Mouse (Mus musculus): ENCODE measurements around the gene Gpat3. TPM values are rescaled to one million over a fixed set of nuclear protein-coding genes. Genes with fewer than 3 reads are reported as not detected.

The Gpat3 gene
- polyA plus RNA-seq, 1 experiment from 2014 or later, result 2.3 TPM

DNA sequence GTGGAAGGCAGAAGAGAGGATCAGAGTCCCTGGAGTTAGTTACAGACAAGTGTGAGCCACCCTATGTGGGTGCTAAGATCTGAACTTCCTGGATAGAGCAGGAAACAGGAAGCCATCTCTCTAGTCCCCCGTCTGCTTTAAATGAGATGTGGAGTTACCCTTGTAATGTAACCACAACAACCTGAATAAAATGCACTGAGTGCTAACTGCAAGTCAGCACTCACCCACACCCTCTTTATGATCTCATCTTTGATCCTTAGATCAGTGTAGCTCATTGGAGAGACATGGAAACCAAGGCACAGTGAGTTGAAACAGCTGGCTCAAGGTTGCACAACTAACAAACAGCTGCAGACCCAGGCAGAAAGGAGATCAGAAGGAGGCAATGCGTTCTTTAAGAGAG is 84.2 kb downstream of the Gpat3 start:
- no peak overlapping the region for H3K9ac ChIP-seq
- ATAC-seq (ENCODE audit: borderline replicate concordance, extremely low read depth, low FRiP score, low TSS enrichment), result no peak
- no peaks in the 10 kb centered on the region for H3K9me3 ChIP-seq
- H3K27ac ChIP-seq, result no peak overlapping the region
- H3K4me2 ChIP-seq, result no peak overlapping the region
- no peaks in the 10 kb centered on the region for H3K27me3 ChIP-seq
- H3K36me3 ChIP-seq, result no peaks in the 10 kb centered on the region
- 72% methylated on average over 2 of the region's 2 CpGs for WGBS
- no peaks in the 10 kb centered on the region for H3K4me1 ChIP-seq
- no peak overlapping the region for H3K4me3 ChIP-seq

DNA sequence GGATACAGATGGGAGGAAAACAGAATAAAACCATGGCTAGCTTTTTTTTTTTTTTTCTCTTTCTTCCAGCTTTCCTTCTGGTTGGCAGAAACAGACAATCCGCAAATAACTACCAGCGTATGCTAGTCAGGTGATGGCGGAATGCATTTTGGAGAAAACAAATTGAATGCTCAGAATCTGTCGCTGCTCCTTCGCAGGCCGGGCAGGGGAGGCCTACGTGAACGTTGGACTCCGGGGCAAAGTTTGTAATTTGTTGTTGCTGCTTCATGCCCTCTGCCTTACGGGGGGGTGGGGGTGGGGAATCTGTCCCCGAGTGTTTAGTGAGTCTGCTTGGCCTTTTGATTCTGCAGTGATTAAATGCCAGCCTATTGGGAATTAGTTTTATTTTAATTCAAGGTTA is 98.2 kb downstream of the Gpat3 start:
- Histone ChIP-seq H3K9me3 (no peaks in the 10 kb centered on the region), H3K4me2 (no peak overlapping the region), H3K9ac (no peak overlapping the region), H3K4me3 (no peak overlapping the region), H3K4me1 (no peaks in the 10 kb centered on the region), H3K36me3 (no peaks in the 10 kb centered on the region), H3K27me3 (no peaks in the 10 kb centered on the region), H3K27ac (no peak overlapping the region)
- ATAC-seq (ENCODE audit: borderline replicate concordance, extremely low read depth, low FRiP score, low TSS enrichment), result no peak
- WGBS, result 46% methylated on average over 11 of the region's 11 CpGs

DNA sequence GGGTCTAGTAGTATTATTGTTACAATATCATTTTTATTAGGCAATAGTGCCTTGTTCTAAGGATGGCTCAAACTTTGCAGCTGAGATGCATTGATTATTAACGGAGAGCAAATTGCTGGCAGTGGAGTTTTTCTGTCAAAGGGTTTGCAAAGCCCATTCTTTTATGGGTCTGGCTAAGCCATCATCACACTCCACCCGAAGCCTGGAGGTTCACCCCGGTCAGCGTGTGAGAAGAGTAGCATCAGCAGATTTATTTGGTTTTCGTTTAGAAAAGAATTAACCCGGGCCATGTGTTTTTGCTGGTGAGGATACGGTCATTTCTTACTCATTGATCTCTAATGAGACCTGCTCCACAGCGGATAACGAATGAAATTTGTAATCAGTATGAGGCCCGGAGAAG is 99.8 kb downstream of the Gpat3 start:
- WGBS, result 68% methylated on average over 10 of the region's 10 CpGs
- Histone ChIP-seq H3K27me3 (no peaks in the 10 kb centered on the region), H3K4me1 (no peaks in the 10 kb centered on the region), H3K36me3 (no peaks in the 10 kb centered on the region), H3K27ac (no peak overlapping the region), H3K9ac (no peak overlapping the region), H3K4me2 (no peak overlapping the region), H3K4me3 (no peak overlapping the region), H3K9me3 (no peaks in the 10 kb centered on the region)
- ATAC-seq (ENCODE audit: borderline replicate concordance, extremely low read depth, low FRiP score, low TSS enrichment), result no peak

Other genes starting within 250 kb of the Gpat3 start
- 56.5 and 59.7 TPM in 2 replicates for gene Coq2, start 170.6 kb upstream of the Gpat3 start, polyA plus RNA-seq (2015; fragmentation: Nextera tagmentation; extraction: Ambion mirVana)
- 5.0 and 5.1 TPM in 2 replicates for gene Hpse, start 126.0 kb upstream of the Gpat3 start, polyA plus RNA-seq (2015; fragmentation: Nextera tagmentation; extraction: Ambion mirVana)
- gene Helq, start 47.1 kb upstream of the Gpat3 start, polyA plus RNA-seq (2015; fragmentation: Nextera tagmentation; extraction: Ambion mirVana), result 14.7 and 18.3 TPM in 2 replicates
- gene Mrps18c, start 47.1 kb upstream of the Gpat3 start, polyA plus RNA-seq (2015; fragmentation: Nextera tagmentation; extraction: Ambion mirVana), result 146 and 162 TPM in 2 replicates
- gene Abraxas1, start 24.7 kb upstream of the Gpat3 start, polyA plus RNA-seq (2015; fragmentation: Nextera tagmentation; extraction: Ambion mirVana), result 29.0 and 32.0 TPM in 2 replicates

All from lung, embryonic 15.5 days (tissue).